Mouse (Mus musculus) gastrocnemius, postnatal 14 days (tissue): ENCODE data around the gene Cntnap5a. TPM values are rescaled to one million over a fixed set of nuclear protein-coding genes. Genes with fewer than 3 reads are reported as not detected.

Source experiments
- microRNA-seq, 2 experiments: library from miRNA; unstranded; fragments of <30 nt; microRNA quantifications; one replicate each; pipeline ENCODE4 v1.2.0; 2021
- total RNA-seq, 2 experiments: library from RNA; stranded (reverse); gene quantifications; 2 replicates each; pipeline ENCODE4 v1.2.3; 2021

Cntnap5a gene
- total RNA-seq, 2 experiments from 2014 or later, result 0.02 TPM; not detected in 1

Small RNA genes within 50 kb of the gene (microRNA-seq; reads per million reads assigned to microRNA genes)
- 0 reads per million in 2 experiments for gene Gm23393
